Mouse (Mus musculus) pancreas, adult 10 weeks (tissue): ENCODE data around the gene Zfp523. TPM values are rescaled to one million over a fixed set of nuclear protein-coding genes. Genes with fewer than 3 reads are reported as not detected.

ENCODE experiments used
- polyA plus RNA-seq: library from polyadenylated mRNA; stranded (reverse); fragments of 350-450 nt; fragmentation: Illumina TruSeq; extraction: RNeasy Lipid Tissue Mini Kit (QIAGEN cat#74804); gene quantifications from one replicate; pipeline ENCODE4 v1.2.3, GENCODE M21; 2015; ENCODE audit warnings: low read depth, low replicate concordance; ENCODE audit not compliant: insufficient read depth

Gene Zfp523
- 12.2 TPM for polyA plus RNA-seq

GRCm38 (mm10) chr17:28176775-28177539 lies at the start of gene Zfp523:
Gene Zfp523 (plus strand): TSS chr17:28177129.

GRCm38 (mm10) chr17:28141771-28142699 lies 34.9 kb upstream of the Zfp523 start, which contains the start of gene Scube3:
Gene Scube3 (plus strand): TSS chr17:28142141.

GRCm38 (mm10) chr17:28207591-28208313 lies 30.8 kb downstream of the Zfp523 start, which contains the start of gene Def6:
Gene Def6 (plus strand): TSS chr17:28207778.

GRCm38 (mm10) chr17:28232475-28233060 lies 55.6 kb downstream of the Zfp523 start, which contains the start of gene Ppard:
Gene Ppard (plus strand): TSS chr17:28232700.

Other genes with a start within 250 kb of the Zfp523 start
- not detected for gene Tcp11, start 96.5 kb upstream of the Zfp523 start, polyA plus RNA-seq
- gene Scube3, start 35.0 kb upstream of the Zfp523 start, polyA plus RNA-seq: 1.0 TPM
- gene Def6, start 30.6 kb downstream of the Zfp523 start, polyA plus RNA-seq: 3.4 TPM
- gene Ppard, start 55.6 kb downstream of the Zfp523 start, polyA plus RNA-seq: 14.6 TPM
- 12.6 TPM for gene Fance, start 136.4 kb downstream of the Zfp523 start, polyA plus RNA-seq
- gene Rpl10a, start 151.3 kb downstream of the Zfp523 start, polyA plus RNA-seq: 539 TPM
- gene Tead3, start 173.7 kb downstream of the Zfp523 start, polyA plus RNA-seq: 5.6 TPM
- gene Tulp1, start 188.1 kb downstream of the Zfp523 start, polyA plus RNA-seq: not detected